Mouse (Mus musculus): ENCODE data around the gene Ostf1. TPM values are rescaled to one million over a fixed set of nuclear protein-coding genes. Genes with fewer than 3 reads are reported as not detected.

The Ostf1 gene
- polyA plus RNA-seq, 1 experiment from 2014 or later: 72.9 TPM

- ATAC-seq (ENCODE audit: insufficient read depth) (no peak), DNase-seq (no peak)
- Histone ChIP-seq H3K4me3 (ENCODE audit: low read depth, low read length) (no peak overlapping the region), H3K4me2 (no peak overlapping the region), H3K27me3 (ENCODE audit: insufficient read depth, low read length) (no peaks in the 10 kb centered on the region), H3K36me3 (ENCODE audit: insufficient read depth) (no peaks in the 10 kb centered on the region), H3K27ac (ENCODE audit: low read depth) (no peak overlapping the region), H3K9ac (no peak overlapping the region), H3K9me3 (ENCODE audit: low read depth, low read length) (no peaks in the 10 kb centered on the region), H3K4me1 (ENCODE audit: insufficient read depth) (0 out of 2 replicates have a peak, but pooled peaks cover 4% of the 10 kb centered on the region)
- TF ChIP-seq CTCF (IDR thresholded peaks at IDR 0.05; ENCODE audit: low read depth): no peak
- WGBS: 82% methylated on average over 4 of the region's 4 CpGs
These were observed 47.9 kb downstream of the Ostf1 start for GRCm38 (mm10) chr19:18583706-18584105.

GRCm38 (mm10) chr19:18582887-18583286, 48.7 kb downstream of the Ostf1 start:
- TF ChIP-seq CTCF (IDR thresholded peaks at IDR 0.05; ENCODE audit: low read depth): no peak
- no peak for ATAC-seq (ENCODE audit: insufficient read depth)
- WGBS: 82% methylated on average over 6 of the region's 6 CpGs
- Histone ChIP-seq H3K4me1 (ENCODE audit: insufficient read depth) (0 out of 2 replicates have a peak, but pooled peaks cover 4% of the 10 kb centered on the region), H3K9me3 (ENCODE audit: low read depth, low read length) (no peaks in the 10 kb centered on the region), H3K27ac (ENCODE audit: low read depth) (no peak overlapping the region), H3K36me3 (ENCODE audit: insufficient read depth) (no peaks in the 10 kb centered on the region), H3K9ac (no peak overlapping the region), H3K4me3 (ENCODE audit: low read depth, low read length) (no peak overlapping the region), H3K27me3 (ENCODE audit: insufficient read depth, low read length) (no peaks in the 10 kb centered on the region), H3K4me2 (no peak overlapping the region)
- no peak for DNase-seq

GRCm38 (mm10) chr19:18582226-18582625, 49.4 kb downstream of the Ostf1 start:
- DNase-seq (no peak), ATAC-seq (ENCODE audit: insufficient read depth) (no peak)
- 0 out of 2 replicates have a peak, but pooled peaks cover 4% of the 10 kb centered on the region for H3K4me1 ChIP-seq (ENCODE audit: insufficient read depth)
- H3K9ac ChIP-seq: no peak overlapping the region
- H3K27me3 ChIP-seq (ENCODE audit: insufficient read depth, low read length): no peaks in the 10 kb centered on the region
- no peaks in the 10 kb centered on the region for H3K9me3 ChIP-seq (ENCODE audit: low read depth, low read length)
- WGBS: 89% methylated on average over 9 of the region's 9 CpGs
- H3K36me3 ChIP-seq (ENCODE audit: insufficient read depth): no peaks in the 10 kb centered on the region
- H3K4me2 ChIP-seq: no peak overlapping the region
- TF ChIP-seq CTCF (IDR thresholded peaks at IDR 0.05; ENCODE audit: low read depth): no peak
- H3K27ac ChIP-seq (ENCODE audit: low read depth): no peak overlapping the region
- no peak overlapping the region for H3K4me3 ChIP-seq (ENCODE audit: low read depth, low read length)

GRCm38 (mm10) chr19:18581046-18581445, 50.6 kb downstream of the Ostf1 start:
- no peaks in the 10 kb centered on the region for H3K9me3 ChIP-seq (ENCODE audit: low read depth, low read length)

GRCm38 (mm10) chr19:18579012-18579358, 52.6 kb downstream of the Ostf1 start:
- Histone ChIP-seq H3K4me1 (ENCODE audit: insufficient read depth) (0 out of 2 replicates have a peak, but pooled peaks cover 4% of the 10 kb centered on the region), H3K4me3 (ENCODE audit: low read depth, low read length) (no peak overlapping the region), H3K9me3 (ENCODE audit: low read depth, low read length) (no peaks in the 10 kb centered on the region), H3K27me3 (ENCODE audit: insufficient read depth, low read length) (no peaks in the 10 kb centered on the region), H3K9ac (no peak overlapping the region), H3K4me2 (no peak overlapping the region; the same call in 1 of the 2 replicates), H3K27ac (ENCODE audit: low read depth) (no peak overlapping the region), H3K36me3 (ENCODE audit: insufficient read depth) (no peaks in the 10 kb centered on the region)
- 80% methylated on average over 1 of the region's 1 CpGs for WGBS
- no peak for DNase-seq
- no peak for TF ChIP-seq CTCF (IDR thresholded peaks at IDR 0.05; ENCODE audit: low read depth)
- ATAC-seq (ENCODE audit: insufficient read depth): no peak

More at GRCm38 (mm10) chr19:18581046-18581445, 50.6 kb downstream of the Ostf1 start:
- Histone ChIP-seq H3K27ac (ENCODE audit: low read depth) (no peak overlapping the region), H3K9ac (no peak overlapping the region), H3K4me2 (no peak overlapping the region), H3K4me1 (ENCODE audit: insufficient read depth) (0 out of 2 replicates have a peak, but pooled peaks cover 4% of the 10 kb centered on the region), H3K4me3 (ENCODE audit: low read depth, low read length) (no peak overlapping the region), H3K36me3 (ENCODE audit: insufficient read depth) (no peaks in the 10 kb centered on the region), H3K27me3 (ENCODE audit: insufficient read depth, low read length) (no peaks in the 10 kb centered on the region)
- ATAC-seq (ENCODE audit: insufficient read depth) (no peak), DNase-seq (no peak)
- no peak for TF ChIP-seq CTCF (IDR thresholded peaks at IDR 0.05; ENCODE audit: low read depth)
- 88% methylated on average over 16 of the region's 16 CpGs for WGBS

- TF ChIP-seq CTCF (IDR thresholded peaks at IDR 0.05; ENCODE audit: low read depth): no peak
- DNase-seq (peak; percentile 81), ATAC-seq (ENCODE audit: insufficient read depth) (peak; percentile 93)
- Histone ChIP-seq H3K9me3 (ENCODE audit: low read depth, low read length) (no peaks in the 10 kb centered on the region), H3K4me1 (ENCODE audit: insufficient read depth) (0 out of 2 replicates have a peak, but pooled peaks cover 4% of the 10 kb centered on the region), H3K27me3 (ENCODE audit: insufficient read depth, low read length) (no peaks in the 10 kb centered on the region), H3K27ac (ENCODE audit: low read depth) (peak overlapping the region; percentile 58; the same call in 1 of the 2 replicates), H3K4me3 (ENCODE audit: low read depth, low read length) (no peak overlapping the region; the same call in 1 of the 2 replicates), H3K36me3 (ENCODE audit: insufficient read depth) (no peaks in the 10 kb centered on the region), H3K4me2 (peak overlapping the region; percentile 44), H3K9ac (no peak overlapping the region)
- 31% methylated on average over 17 of the region's 17 CpGs for WGBS
These were observed 53.2 kb downstream of the Ostf1 start for GRCm38 (mm10) chr19:18578216-18579011.

- no peak overlapping the region for H3K4me2 ChIP-seq
- 68% methylated on average over 5 of the region's 5 CpGs for WGBS
- H3K9me3 ChIP-seq (ENCODE audit: low read depth, low read length): no peaks in the 10 kb centered on the region
- no peaks in the 10 kb centered on the region for H3K27me3 ChIP-seq (ENCODE audit: insufficient read depth, low read length)
- no peak overlapping the region for H3K9ac ChIP-seq
- H3K4me1 ChIP-seq (ENCODE audit: insufficient read depth): 0 out of 2 replicates have a peak, but pooled peaks cover 4% of the 10 kb centered on the region
- DNase-seq (no peak), ATAC-seq (ENCODE audit: insufficient read depth) (no peak)
- H3K27ac ChIP-seq (ENCODE audit: low read depth): no peak overlapping the region
- H3K36me3 ChIP-seq (ENCODE audit: insufficient read depth): no peaks in the 10 kb centered on the region
- no peak overlapping the region for H3K4me3 ChIP-seq (ENCODE audit: low read depth, low read length)
- no peak for TF ChIP-seq CTCF (IDR thresholded peaks at IDR 0.05; ENCODE audit: low read depth)
These were observed 54.3 kb downstream of the Ostf1 start for GRCm38 (mm10) chr19:18577348-18577747.

All from lung, embryonic 14.5 days (tissue).